Mouse (Mus musculus): Measurements from ENCODE around the gene Rhobtb1. TPM values are rescaled to one million over a fixed set of nuclear protein-coding genes. Genes with fewer than 3 reads are reported as not detected.

The Rhobtb1 gene
- polyA plus RNA-seq, 1 experiment = 10.8 TPM

DNA sequence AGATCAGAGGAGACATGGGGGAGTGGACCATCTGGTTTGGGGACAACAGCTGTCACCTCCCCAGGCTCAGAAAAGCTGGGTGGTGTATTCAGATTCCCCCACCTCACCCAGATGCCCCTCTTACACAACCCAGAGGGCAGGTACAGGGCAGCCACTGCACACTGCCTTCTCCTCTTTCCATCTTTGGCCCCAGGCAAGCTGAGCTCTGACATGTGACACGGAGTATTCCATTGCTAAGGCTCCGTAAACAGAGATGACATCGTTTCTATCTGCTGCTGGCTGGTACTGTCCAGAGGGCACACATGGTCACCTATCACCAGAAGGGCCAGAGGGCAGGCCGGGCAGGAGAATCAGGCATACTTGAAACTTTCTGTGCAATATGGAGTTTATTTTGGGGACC, 136.9 kb downstream of the Rhobtb1 start:
- TF ChIP-seq CTCF (IDR thresholded peaks at IDR 0.05; ENCODE audit: extremely low read depth, insufficient read depth, insufficient read length, insufficient replicate concordance) (no peak), POLR2A (IDR thresholded peaks at IDR 0.05; ENCODE audit: low read depth, low read length) (no peak)
- no peaks in the 10 kb centered on the region for H3K4me1 ChIP-seq (ENCODE audit: control insufficient read depth, insufficient read depth, insufficient read length)
- H3K27ac ChIP-seq (ENCODE audit: insufficient read depth, low read length) = no peak overlapping the region
- no peaks in the 10 kb centered on the region for H3K27me3 ChIP-seq (ENCODE audit: control insufficient read depth, insufficient read depth, low read length)
- H3K4me3 ChIP-seq (ENCODE audit: extremely low read depth, insufficient read depth, insufficient read length) = no peak overlapping the region
- WGBS = 91% methylated on average over 4 of the region's 4 CpGs
- no peak for DNase-seq (ENCODE audit: low read depth in 1 of 2, low spot score in 2 of 2)
- H3K36me3 ChIP-seq (ENCODE audit: control insufficient read depth, insufficient read depth, low read length) = no peaks in the 10 kb centered on the region

DNA sequence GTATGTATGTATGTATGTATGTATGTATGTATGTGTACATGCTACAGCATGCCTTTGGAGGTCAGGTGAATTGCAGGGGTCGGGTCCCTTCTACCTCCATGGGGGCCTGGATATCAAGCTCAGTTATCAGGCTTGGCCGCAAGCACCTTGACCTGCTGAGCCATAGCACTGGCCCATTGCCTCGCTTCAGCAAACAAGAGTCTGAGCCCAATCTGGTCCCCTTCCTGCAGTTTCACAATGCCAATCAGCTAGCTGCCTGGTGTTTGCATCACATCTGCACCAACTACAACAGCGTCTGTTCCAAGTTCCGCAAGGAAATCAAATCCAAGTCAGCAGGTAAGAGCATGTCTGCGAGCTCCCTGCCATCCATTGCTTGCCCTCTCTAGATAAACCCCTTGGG, 137.5 kb downstream of the Rhobtb1 start:
- no peaks in the 10 kb centered on the region for H3K36me3 ChIP-seq (ENCODE audit: control insufficient read depth, insufficient read depth, low read length)
- H3K27ac ChIP-seq (ENCODE audit: insufficient read depth, low read length) = no peak overlapping the region
- DNase-seq (ENCODE audit: low read depth in 1 of 2, low spot score in 2 of 2) = no peak
- H3K27me3 ChIP-seq (ENCODE audit: control insufficient read depth, insufficient read depth, low read length) = no peaks in the 10 kb centered on the region
- 90% methylated on average over 6 of the region's 6 CpGs for WGBS
- no peaks in the 10 kb centered on the region for H3K4me1 ChIP-seq (ENCODE audit: control insufficient read depth, insufficient read depth, insufficient read length)
- TF ChIP-seq POLR2A (IDR thresholded peaks at IDR 0.05; ENCODE audit: low read depth, low read length) = no peak
- TF ChIP-seq CTCF (IDR thresholded peaks at IDR 0.05; ENCODE audit: extremely low read depth, insufficient read depth, insufficient read length, insufficient replicate concordance) = no peak
- H3K4me3 ChIP-seq (ENCODE audit: extremely low read depth, insufficient read depth, insufficient read length) = no peak overlapping the region

DNA sequence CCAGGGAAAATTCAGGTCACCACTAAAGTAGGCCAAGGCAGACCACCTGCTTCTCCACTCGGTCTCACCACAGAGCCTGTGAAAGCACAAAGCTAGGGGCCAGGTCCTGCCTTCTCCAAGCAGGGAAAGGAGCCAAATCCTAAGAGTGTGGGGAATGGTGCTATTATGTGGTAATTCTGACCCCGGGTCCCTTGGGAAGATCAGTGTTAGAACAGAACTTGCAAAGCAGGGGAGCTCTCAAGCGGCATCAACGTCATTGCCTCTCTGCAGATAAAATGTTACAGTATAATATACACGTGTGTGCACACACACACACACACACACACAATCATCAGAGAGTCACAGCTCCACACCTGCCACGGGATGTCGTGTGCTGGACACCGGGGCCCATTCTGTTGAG, 139.5 kb downstream of the Rhobtb1 start:
- H3K4me3 ChIP-seq (ENCODE audit: extremely low read depth, insufficient read depth, insufficient read length) = no peak overlapping the region
- DNase-seq (ENCODE audit: low read depth in 1 of 2, low spot score in 2 of 2) = no peak
- H3K36me3 ChIP-seq (ENCODE audit: control insufficient read depth, insufficient read depth, low read length) = no peaks in the 10 kb centered on the region
- TF ChIP-seq CTCF (IDR thresholded peaks at IDR 0.05; ENCODE audit: extremely low read depth, insufficient read depth, insufficient read length, insufficient replicate concordance) = no peak
- no peak for TF ChIP-seq POLR2A (IDR thresholded peaks at IDR 0.05; ENCODE audit: low read depth, low read length)
- H3K27ac ChIP-seq (ENCODE audit: insufficient read depth, low read length) = no peak overlapping the region
- no peaks in the 10 kb centered on the region for H3K27me3 ChIP-seq (ENCODE audit: control insufficient read depth, insufficient read depth, low read length)
- H3K4me1 ChIP-seq (ENCODE audit: control insufficient read depth, insufficient read depth, insufficient read length) = no peaks in the 10 kb centered on the region
- 95% methylated on average over 8 of the region's 8 CpGs for WGBS

DNA sequence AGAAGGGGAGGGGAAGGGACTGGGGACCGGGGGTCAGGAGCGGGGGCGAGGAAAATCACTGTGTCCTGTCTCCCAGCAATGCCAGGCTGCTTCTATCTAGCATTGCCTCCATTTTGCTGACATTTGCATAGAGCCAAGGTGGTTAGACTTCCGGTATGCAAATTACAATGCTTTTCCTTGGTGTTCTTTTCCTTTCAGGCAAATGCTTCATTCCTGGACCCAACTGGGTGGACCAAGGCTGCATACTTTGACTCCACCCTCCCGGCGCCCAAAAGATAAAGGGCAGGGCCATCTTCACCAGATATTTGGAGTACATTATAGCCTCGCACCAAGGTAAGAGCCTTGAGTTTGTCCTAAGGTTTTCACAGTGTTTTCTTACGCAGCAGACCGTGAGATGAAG, 144.7 kb downstream of the Rhobtb1 start:
- Histone ChIP-seq H3K4me1 (ENCODE audit: control insufficient read depth, insufficient read depth, insufficient read length) (no peaks in the 10 kb centered on the region), H3K27ac (ENCODE audit: insufficient read depth, low read length) (no peak overlapping the region), H3K36me3 (ENCODE audit: control insufficient read depth, insufficient read depth, low read length) (no peaks in the 10 kb centered on the region), H3K4me3 (ENCODE audit: extremely low read depth, insufficient read depth, insufficient read length) (no peak overlapping the region), H3K27me3 (ENCODE audit: control insufficient read depth, insufficient read depth, low read length) (no peaks in the 10 kb centered on the region)
- 93% methylated on average over 9 of the region's 9 CpGs for WGBS
- TF ChIP-seq CTCF (IDR thresholded peaks at IDR 0.05; ENCODE audit: extremely low read depth, insufficient read depth, insufficient read length, insufficient replicate concordance) = no peak
- TF ChIP-seq POLR2A (IDR thresholded peaks at IDR 0.05; ENCODE audit: low read depth, low read length) = no peak
- DNase-seq (ENCODE audit: low read depth in 1 of 2, low spot score in 2 of 2) = no peak

DNA sequence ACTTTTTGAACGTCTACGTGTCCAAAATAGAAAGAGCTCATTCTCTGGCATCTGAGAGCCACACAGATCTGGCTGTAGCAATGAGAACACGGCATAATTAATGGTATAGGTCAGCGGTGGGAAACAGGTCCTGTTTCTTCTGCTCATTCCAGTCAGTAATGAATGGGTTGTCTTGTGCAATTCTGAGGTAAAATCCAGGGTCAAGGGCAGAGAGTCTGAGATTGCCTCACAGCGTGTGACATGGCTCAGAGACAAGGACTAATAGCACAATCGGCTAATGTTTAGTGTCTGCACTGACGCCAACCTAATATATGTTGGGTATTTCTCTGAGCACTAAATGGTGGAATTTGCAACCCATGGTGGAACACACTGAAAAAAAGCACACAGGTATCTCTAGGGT, 148.8 kb downstream of the Rhobtb1 start:
- 92% methylated on average over 7 of the region's 7 CpGs for WGBS
- no peak for DNase-seq (ENCODE audit: low read depth in 1 of 2, low spot score in 2 of 2)

DNA sequence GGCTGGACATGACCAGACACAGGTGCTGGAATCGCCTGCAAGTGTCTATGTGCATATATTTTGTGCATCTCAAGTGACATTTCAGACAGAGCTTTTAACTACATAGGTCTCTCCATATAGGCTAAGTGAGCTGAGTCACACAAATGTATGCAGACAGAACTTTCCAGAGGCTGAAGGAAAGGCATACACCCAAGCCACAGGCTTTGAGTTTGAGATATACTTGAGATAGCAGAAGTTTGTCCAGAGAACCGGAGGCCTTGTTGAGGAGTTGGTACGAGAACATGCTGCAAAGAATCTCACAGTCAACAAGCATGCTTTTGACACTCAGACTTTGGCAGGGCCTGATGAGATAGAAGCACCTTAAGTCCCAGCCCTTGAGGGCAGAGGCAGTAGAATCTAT, 151.4 kb downstream of the Rhobtb1 start:
- TF ChIP-seq CTCF (IDR thresholded peaks at IDR 0.05; ENCODE audit: extremely low read depth, insufficient read depth, insufficient read length, insufficient replicate concordance) (no peak), POLR2A (IDR thresholded peaks at IDR 0.05; ENCODE audit: low read depth, low read length) (no peak)
- H3K4me3 ChIP-seq (ENCODE audit: extremely low read depth, insufficient read depth, insufficient read length) = no peak overlapping the region
- WGBS = 89% methylated on average over 3 of the region's 3 CpGs
- no peak for DNase-seq (ENCODE audit: low read depth in 1 of 2, low spot score in 2 of 2)
- H3K27me3 ChIP-seq (ENCODE audit: control insufficient read depth, insufficient read depth, low read length) = no peaks in the 10 kb centered on the region
- no peaks in the 10 kb centered on the region for H3K4me1 ChIP-seq (ENCODE audit: control insufficient read depth, insufficient read depth, insufficient read length)
- no peak overlapping the region for H3K27ac ChIP-seq (ENCODE audit: insufficient read depth, low read length)
- H3K36me3 ChIP-seq (ENCODE audit: control insufficient read depth, insufficient read depth, low read length) = no peaks in the 10 kb centered on the region

More for the DNA sequence above, 148.8 kb downstream of the Rhobtb1 start:
- no peaks in the 10 kb centered on the region for H3K36me3 ChIP-seq (ENCODE audit: control insufficient read depth, insufficient read depth, low read length)
- TF ChIP-seq CTCF (IDR thresholded peaks at IDR 0.05; ENCODE audit: extremely low read depth, insufficient read depth, insufficient read length, insufficient replicate concordance) = no peak
- no peak for TF ChIP-seq POLR2A (IDR thresholded peaks at IDR 0.05; ENCODE audit: low read depth, low read length)
- no peak overlapping the region for H3K4me3 ChIP-seq (ENCODE audit: extremely low read depth, insufficient read depth, insufficient read length)
- H3K27me3 ChIP-seq (ENCODE audit: control insufficient read depth, insufficient read depth, low read length) = no peaks in the 10 kb centered on the region
- H3K27ac ChIP-seq (ENCODE audit: insufficient read depth, low read length) = no peak overlapping the region
- H3K4me1 ChIP-seq (ENCODE audit: control insufficient read depth, insufficient read depth, insufficient read length) = no peaks in the 10 kb centered on the region

DNA sequence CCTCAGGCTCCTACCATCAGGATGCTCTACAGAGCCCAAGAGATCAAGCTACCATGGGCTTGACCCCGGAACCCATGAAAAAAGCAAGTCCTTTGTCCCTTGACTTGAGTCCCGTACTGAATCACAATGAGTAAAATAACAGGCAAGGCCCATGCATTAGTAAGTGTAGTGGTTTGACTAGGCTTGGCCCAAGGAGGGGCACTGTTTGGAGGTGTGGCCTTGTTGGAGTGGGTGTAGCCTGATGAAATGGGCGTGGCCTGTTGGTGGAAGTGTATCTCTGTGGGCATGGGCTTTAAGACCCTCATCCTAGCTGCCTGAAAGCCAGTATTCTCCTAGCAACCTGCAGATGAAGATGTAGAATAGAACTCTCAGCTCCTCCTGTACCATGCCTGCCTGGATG, 153.6 kb downstream of the Rhobtb1 start:
- TF ChIP-seq POLR2A (IDR thresholded peaks at IDR 0.05; ENCODE audit: low read depth, low read length) = no peak
- no peak for TF ChIP-seq CTCF (IDR thresholded peaks at IDR 0.05; ENCODE audit: extremely low read depth, insufficient read depth, insufficient read length, insufficient replicate concordance)
- Histone ChIP-seq H3K4me3 (ENCODE audit: extremely low read depth, insufficient read depth, insufficient read length) (no peak overlapping the region), H3K27me3 (ENCODE audit: control insufficient read depth, insufficient read depth, low read length) (no peaks in the 10 kb centered on the region), H3K4me1 (ENCODE audit: control insufficient read depth, insufficient read depth, insufficient read length) (no peaks in the 10 kb centered on the region), H3K27ac (ENCODE audit: insufficient read depth, low read length) (no peak overlapping the region), H3K36me3 (ENCODE audit: control insufficient read depth, insufficient read depth, low read length) (no peaks in the 10 kb centered on the region)
- no peak for DNase-seq (ENCODE audit: low read depth in 1 of 2, low spot score in 2 of 2)
- 85% methylated on average over 3 of the region's 3 CpGs for WGBS
